Mouse (Mus musculus): ENCODE results near the gene Rabgap1. TPM values are rescaled to one million over a fixed set of nuclear protein-coding genes. Genes with fewer than 3 reads are reported as not detected.

The Rabgap1 gene
- polyA plus RNA-seq, 1 experiment from 2014 or later, result 59.8 TPM

- Histone ChIP-seq H3K4me3 (replicated peaks) (0 out of 2 replicates have a peak within 1 kb of the TSS, but pooled peaks have one; percentile 6), H3K9ac (replicated peaks) (no peak within 1 kb of the TSS)
- ATAC-seq (ENCODE audit: insufficient number of reproducible peaks, insufficient read depth, low FRiP score, low TSS enrichment, low read depth), result no peak
Observed at GRCm38 (mm10) chr2:37516030-37516710, 73.1 kb downstream of the Rabgap1 start, which contains the start of gene Gpr21. Gene Gpr21 (plus strand): TSS chr2:37516332.

GRCm38 (mm10) chr2:37516922-37517462, 73.9 kb downstream of the Rabgap1 start:
- 45% methylated on average over 4 of the region's 4 CpGs for WGBS
- H3K4me3 ChIP-seq (replicated peaks), result no peak overlapping the region
- H3K9me3 ChIP-seq, result no peaks in the 10 kb centered on the region
- no peaks in the 10 kb centered on the region for H3K27me3 ChIP-seq
- H3K27ac ChIP-seq, result no peak overlapping the region
- H3K9ac ChIP-seq (replicated peaks), result no peak overlapping the region
- H3K4me1 ChIP-seq (replicated peaks), result peaks cover 8% of the 10 kb centered on the region; the same call in 1 of the 2 replicates
- H3K4me2 ChIP-seq, result no peak overlapping the region
- no peak for ATAC-seq (ENCODE audit: insufficient number of reproducible peaks, insufficient read depth, low FRiP score, low TSS enrichment, low read depth)
- H3K36me3 ChIP-seq, result peaks cover 37% of the 10 kb centered on the region

More at GRCm38 (mm10) chr2:37516030-37516710, 73.1 kb downstream of the Rabgap1 start, which contains the start of gene Gpr21:
- no peak within 1 kb of the TSS for H3K27ac ChIP-seq
- H3K36me3 ChIP-seq, result peaks cover 42% of the 10 kb centered on the region
- no peaks in the 10 kb centered on the region for H3K27me3 ChIP-seq
- peak within 1 kb of the TSS; percentile 35 for H3K4me2 ChIP-seq
- 33% methylated on average over 11 of the region's 11 CpGs for WGBS
- H3K9me3 ChIP-seq, result no peaks in the 10 kb centered on the region
- peaks cover 8% of the 10 kb centered on the region; the same call in 1 of the 2 replicates for H3K4me1 ChIP-seq (replicated peaks)

GRCm38 (mm10) chr2:37518561-37519285, 75.6 kb downstream of the Rabgap1 start:
- Histone ChIP-seq H3K27ac (no peak overlapping the region), H3K4me2 (no peak overlapping the region), H3K4me1 (replicated peaks) (peaks cover 8% of the 10 kb centered on the region; the same call in 1 of the 2 replicates), H3K27me3 (no peaks in the 10 kb centered on the region), H3K4me3 (replicated peaks) (no peak overlapping the region), H3K9ac (replicated peaks) (no peak overlapping the region), H3K36me3 (peaks cover 29% of the 10 kb centered on the region), H3K9me3 (no peaks in the 10 kb centered on the region)
- no peak for ATAC-seq (ENCODE audit: insufficient number of reproducible peaks, insufficient read depth, low FRiP score, low TSS enrichment, low read depth)
- 90% methylated on average over 4 of the region's 4 CpGs for WGBS

GRCm38 (mm10) chr2:37519286-37519640, 76.2 kb downstream of the Rabgap1 start:
- H3K9me3 ChIP-seq, result no peaks in the 10 kb centered on the region
- peaks cover 8% of the 10 kb centered on the region; the same call in 1 of the 2 replicates for H3K4me1 ChIP-seq (replicated peaks)
- WGBS, result 88% methylated on average over 1 of the region's 1 CpGs
- H3K27me3 ChIP-seq, result no peaks in the 10 kb centered on the region
- no peak for ATAC-seq (ENCODE audit: insufficient number of reproducible peaks, insufficient read depth, low FRiP score, low TSS enrichment, low read depth)
- no peak overlapping the region for H3K4me3 ChIP-seq (replicated peaks)
- no peak overlapping the region for H3K9ac ChIP-seq (replicated peaks)
- no peak overlapping the region for H3K4me2 ChIP-seq
- peaks cover 29% of the 10 kb centered on the region for H3K36me3 ChIP-seq
- no peak overlapping the region for H3K27ac ChIP-seq

- H3K4me3 ChIP-seq (replicated peaks), result no peak overlapping the region
- no peaks in the 10 kb centered on the region for H3K4me1 ChIP-seq (replicated peaks)
- H3K9me3 ChIP-seq, result no peaks in the 10 kb centered on the region
- H3K36me3 ChIP-seq, result peaks cover 16% of the 10 kb centered on the region; the same call in 1 of the 2 replicates
- H3K27me3 ChIP-seq, result no peaks in the 10 kb centered on the region
- H3K27ac ChIP-seq, result no peak overlapping the region
- H3K4me2 ChIP-seq, result no peak overlapping the region
- no peak for ATAC-seq (ENCODE audit: insufficient number of reproducible peaks, insufficient read depth, low FRiP score, low TSS enrichment, low read depth)
- H3K9ac ChIP-seq (replicated peaks), result no peak overlapping the region
Observed at GRCm38 (mm10) chr2:37527587-37527986, 84.5 kb downstream of the Rabgap1 start.

GRCm38 (mm10) chr2:37529397-37529796, 86.3 kb downstream of the Rabgap1 start:
- Histone ChIP-seq H3K4me2 (no peak overlapping the region), H3K36me3 (peaks cover 27% of the 10 kb centered on the region), H3K27ac (no peak overlapping the region), H3K9me3 (no peaks in the 10 kb centered on the region), H3K4me3 (replicated peaks) (no peak overlapping the region), H3K9ac (replicated peaks) (no peak overlapping the region), H3K27me3 (no peaks in the 10 kb centered on the region), H3K4me1 (replicated peaks) (no peaks in the 10 kb centered on the region)
- 98% methylated on average over 2 of the region's 2 CpGs for WGBS
- ATAC-seq (ENCODE audit: insufficient number of reproducible peaks, insufficient read depth, low FRiP score, low TSS enrichment, low read depth), result no peak

GRCm38 (mm10) chr2:37530766-37531165, 87.7 kb downstream of the Rabgap1 start:
- no peak overlapping the region for H3K4me2 ChIP-seq
- no peaks in the 10 kb centered on the region for H3K9me3 ChIP-seq
- H3K4me1 ChIP-seq (replicated peaks), result no peaks in the 10 kb centered on the region
- H3K9ac ChIP-seq (replicated peaks), result no peak overlapping the region
- 92% methylated on average over 1 of the region's 1 CpGs for WGBS
- no peaks in the 10 kb centered on the region for H3K27me3 ChIP-seq
- no peak overlapping the region for H3K4me3 ChIP-seq (replicated peaks)
- no peak for ATAC-seq (ENCODE audit: insufficient number of reproducible peaks, insufficient read depth, low FRiP score, low TSS enrichment, low read depth)
- H3K27ac ChIP-seq, result no peak overlapping the region
- peaks cover 36% of the 10 kb centered on the region for H3K36me3 ChIP-seq

GRCm38 (mm10) chr2:37531639-37532038, 88.6 kb downstream of the Rabgap1 start:
- H3K4me2 ChIP-seq, result no peak overlapping the region
- peaks cover 43% of the 10 kb centered on the region for H3K36me3 ChIP-seq
- 84% methylated on average over 3 of the region's 3 CpGs for WGBS
- H3K9ac ChIP-seq (replicated peaks), result no peak overlapping the region
- H3K27ac ChIP-seq, result no peak overlapping the region
- ATAC-seq (ENCODE audit: insufficient number of reproducible peaks, insufficient read depth, low FRiP score, low TSS enrichment, low read depth), result no peak
- no peak overlapping the region for H3K4me3 ChIP-seq (replicated peaks)
- no peaks in the 10 kb centered on the region for H3K9me3 ChIP-seq
- no peaks in the 10 kb centered on the region for H3K27me3 ChIP-seq
- H3K4me1 ChIP-seq (replicated peaks), result no peaks in the 10 kb centered on the region

GRCm38 (mm10) chr2:37549346-37550012, 106.4 kb downstream of the Rabgap1 start:
- no peaks in the 10 kb centered on the region for H3K9me3 ChIP-seq
- no peak overlapping the region for H3K9ac ChIP-seq (replicated peaks)
- no peak for ATAC-seq (ENCODE audit: insufficient number of reproducible peaks, insufficient read depth, low FRiP score, low TSS enrichment, low read depth)
- no peak overlapping the region for H3K27ac ChIP-seq
- H3K4me1 ChIP-seq (replicated peaks), result no peaks in the 10 kb centered on the region
- no peak overlapping the region for H3K4me2 ChIP-seq
- 92% methylated on average over 1 of the region's 1 CpGs for WGBS
- H3K36me3 ChIP-seq, result peaks cover 86% of the 10 kb centered on the region
- H3K27me3 ChIP-seq, result no peaks in the 10 kb centered on the region
- H3K4me3 ChIP-seq (replicated peaks), result no peak overlapping the region

- ATAC-seq (ENCODE audit: insufficient number of reproducible peaks, insufficient read depth, low FRiP score, low TSS enrichment, low read depth), result no peak
Observed at GRCm38 (mm10) chr2:37556366-37556765, 113.3 kb downstream of the Rabgap1 start.

GRCm38 (mm10) chr2:37565579-37565978, 122.5 kb downstream of the Rabgap1 start:
- no peak for ATAC-seq (ENCODE audit: insufficient number of reproducible peaks, insufficient read depth, low FRiP score, low TSS enrichment, low read depth)
- Histone ChIP-seq H3K36me3 (peaks cover 84% of the 10 kb centered on the region), H3K27me3 (no peaks in the 10 kb centered on the region), H3K4me1 (replicated peaks) (no peaks in the 10 kb centered on the region), H3K9ac (replicated peaks) (no peak overlapping the region), H3K4me2 (no peak overlapping the region), H3K9me3 (no peaks in the 10 kb centered on the region), H3K4me3 (replicated peaks) (no peak overlapping the region), H3K27ac (no peak overlapping the region)
- 73% methylated on average over 2 of the region's 2 CpGs for WGBS

More at GRCm38 (mm10) chr2:37556366-37556765, 113.3 kb downstream of the Rabgap1 start:
- Histone ChIP-seq H3K4me3 (replicated peaks) (no peak overlapping the region), H3K4me2 (no peak overlapping the region), H3K27me3 (no peaks in the 10 kb centered on the region), H3K4me1 (replicated peaks) (no peaks in the 10 kb centered on the region), H3K9ac (replicated peaks) (no peak overlapping the region), H3K27ac (no peak overlapping the region), H3K9me3 (no peaks in the 10 kb centered on the region), H3K36me3 (peaks cover 94% of the 10 kb centered on the region)
- 79% methylated on average over 2 of the region's 2 CpGs for WGBS

All from limb, embryonic 12.5 days (tissue).